Mouse (Mus musculus) neural tube, embryonic 12.5 days (tissue): ENCODE results near the gene Csad. TPM values are rescaled to one million over a fixed set of nuclear protein-coding genes. Genes with fewer than 3 reads are reported as not detected.
"Not testable (repeated sequence)": the region's sequence is repeated elsewhere in the genome, so short reads cannot be mapped to it uniquely, and the experiment has no call there.

ENCODE experiments used
- ATAC-seq: fragments of 200-750 bp; cut with Nextera tagmentation; 2 replicates; pipeline ENCODE4 v1.8.0; 2017; ENCODE audit warnings: low read depth, mild to moderate bottlenecking, moderate TSS enrichment, moderate library complexity; ENCODE audit not compliant: low FRiP score
- H3K27ac ChIP-seq: fragments of 300-500 bp; sonication (generic); 2 replicates; pipeline ENCODE4 v1.5.1; 2016
- H3K27me3 ChIP-seq: fragments of 300-500 bp; sonication (generic); replicated peaks from 2 replicates; pipeline ENCODE4 v1.6.1; 2016; ENCODE audit warnings: mild to moderate bottlenecking
- H3K36me3 ChIP-seq: fragments of 300-500 bp; sonication (generic); 2 replicates; pipeline ENCODE4 v1.6.1; 2016; ENCODE audit warnings: mild to moderate bottlenecking
- H3K4me1 ChIP-seq: fragments of 300-500 bp; sonication (generic); 2 replicates; pipeline ENCODE4 v1.6.1; 2016
- H3K4me2 ChIP-seq: fragments of 300-500 bp; sonication (generic); replicated peaks from 2 replicates; pipeline ENCODE4 v1.6.1; 2016; ENCODE audit warnings: mild to moderate bottlenecking
- H3K4me3 ChIP-seq: fragments of 300-500 bp; sonication (generic); 2 replicates; pipeline ENCODE4 v1.5.1; 2016
- H3K9ac ChIP-seq: fragments of 300-500 bp; sonication (generic); 2 replicates; pipeline ENCODE4 v1.6.1; 2016; ENCODE audit warnings: mild to moderate bottlenecking
- H3K9me3 ChIP-seq: fragments of 300-500 bp; sonication (generic); 2 replicates; pipeline ENCODE4 v1.6.1; 2016; ENCODE audit warnings: mild to moderate bottlenecking
- WGBS: fragments of 180-500 bp; shearing (Covaris S2); methylation state at CpG from one replicate; pipeline ENCODE4 v1.1.7; 2016; 5-methylcytosine and 5-hydroxymethylcytosine counted together
- polyA plus RNA-seq: library from polyadenylated mRNA; unstranded; fragments of >200 nt; fragmentation: Nextera tagmentation; extraction: Ambion mirVana; gene quantifications from 2 replicates; pipeline ENCODE4 v1.2.1, GENCODE M21; 2016

Gene Csad
- polyA plus RNA-seq, 1 experiment from 2014 or later, result 46.7 TPM

- ATAC-seq, result no peak
- H3K36me3 ChIP-seq, result 0 out of 2 replicates have a peak, but pooled peaks cover 4% of the 10 kb centered on the region
- H3K4me1 ChIP-seq, result no peaks in the 10 kb centered on the region; the same call in 1 of the 2 replicates
- WGBS, result 59% methylated on average over 6 of the region's 6 CpGs
- H3K27ac ChIP-seq, result no peak within 1 kb of the TSS
- no peak within 1 kb of the TSS for H3K9ac ChIP-seq
- H3K4me2 ChIP-seq, result no peak within 1 kb of the TSS
- H3K27me3 ChIP-seq, result no peaks in the 10 kb centered on the region
- no peaks in the 10 kb centered on the region for H3K9me3 ChIP-seq
- no peak within 1 kb of the TSS for H3K4me3 ChIP-seq
Observed at GRCm38 (mm10) chr15:102231748-102232147, 27.2 kb upstream of the Csad start, which contains the start of gene Itgb7. Itgb7 (minus strand) TSS chr15:102231944.

GRCm38 (mm10) chr15:102230408-102231321 is 26.1 kb upstream of the Csad start:
- Histone ChIP-seq H3K27me3 (no peaks in the 10 kb centered on the region), H3K9ac (no peak overlapping the region), H3K9me3 (no peaks in the 10 kb centered on the region), H3K27ac (no peak overlapping the region), H3K36me3 (0 out of 2 replicates have a peak, but pooled peaks cover 4% of the 10 kb centered on the region), H3K4me2 (no peak overlapping the region), H3K4me3 (no peak overlapping the region), H3K4me1 (no peaks in the 10 kb centered on the region; the same call in 1 of the 2 replicates)
- WGBS, result 85% methylated on average over 17 of the region's 17 CpGs
- ATAC-seq, result no peak

GRCm38 (mm10) chr15:102225619-102226018 is 21.1 kb upstream of the Csad start:
- Histone ChIP-seq H3K4me1 (peaks cover 12% of the 10 kb centered on the region), H3K27me3 (peaks cover 23% of the 10 kb centered on the region)
- H3K36me3 ChIP-seq, H3K9me3 ChIP-seq, H3K9ac ChIP-seq, ATAC-seq, H3K4me3 ChIP-seq, H3K4me2 ChIP-seq, H3K27ac ChIP-seq: not testable (repeated sequence)
- 81% methylated on average over 6 of the region's 6 CpGs for WGBS

GRCm38 (mm10) chr15:102224992-102225617 is 20.6 kb upstream of the Csad start:
- H3K27ac ChIP-seq, result no peak overlapping the region
- peaks cover 12% of the 10 kb centered on the region for H3K4me1 ChIP-seq
- H3K9ac ChIP-seq, result no peak overlapping the region
- no peak; the same call in 1 of the 2 replicates for ATAC-seq
- H3K4me3 ChIP-seq, result peak overlapping the region; percentile 37; the same call in 1 of the 2 replicates
- H3K36me3 ChIP-seq, result no peaks in the 10 kb centered on the region
- 23% methylated on average over 20 of the region's 21 CpGs for WGBS
- no peaks in the 10 kb centered on the region for H3K9me3 ChIP-seq
- H3K4me2 ChIP-seq, result peak overlapping the region; percentile 77
- peaks cover 23% of the 10 kb centered on the region for H3K27me3 ChIP-seq

- ATAC-seq, result peak; percentile 82
- H3K36me3 ChIP-seq, result no peaks in the 10 kb centered on the region
- peaks cover 12% of the 10 kb centered on the region for H3K4me1 ChIP-seq
- 3% methylated on average over 43 of the region's 43 CpGs for WGBS
- H3K4me3 ChIP-seq, result peak overlapping the region; percentile 37
- H3K4me2 ChIP-seq, result peak overlapping the region; percentile 77
- no peaks in the 10 kb centered on the region for H3K9me3 ChIP-seq
- H3K9ac ChIP-seq, result peak overlapping the region; percentile 40; the same call in 1 of the 2 replicates
- H3K27ac ChIP-seq, result no peak overlapping the region
- peaks cover 23% of the 10 kb centered on the region for H3K27me3 ChIP-seq
Observed at GRCm38 (mm10) chr15:102224186-102224991, 19.9 kb upstream of the Csad start.

GRCm38 (mm10) chr15:102222386-102222785 is 17.9 kb upstream of the Csad start:
- no peak overlapping the region for H3K9ac ChIP-seq

GRCm38 (mm10) chr15:102217325-102217724 is 12.8 kb upstream of the Csad start:
- WGBS, result 90% methylated on average over 7 of the region's 7 CpGs
- no peaks in the 10 kb centered on the region for H3K9me3 ChIP-seq

More at GRCm38 (mm10) chr15:102222386-102222785, 17.9 kb upstream of the Csad start:
- no peak for ATAC-seq
- Histone ChIP-seq H3K9me3 (no peaks in the 10 kb centered on the region), H3K27me3 (peaks cover 23% of the 10 kb centered on the region), H3K4me3 (no peak overlapping the region), H3K36me3 (peaks cover 4% of the 10 kb centered on the region; the same call in 1 of the 2 replicates), H3K4me1 (peaks cover 12% of the 10 kb centered on the region), H3K27ac (no peak overlapping the region), H3K4me2 (no peak overlapping the region)
- WGBS, result 63% methylated on average over 10 of the region's 10 CpGs

GRCm38 (mm10) chr15:102216459-102217228 is 12.1 kb upstream of the Csad start:
- H3K4me1 ChIP-seq, result no peaks in the 10 kb centered on the region
- no peak overlapping the region for H3K27ac ChIP-seq
- H3K27me3 ChIP-seq, result no peaks in the 10 kb centered on the region
- 85% methylated on average over 16 of the region's 16 CpGs for WGBS
- peaks cover 57% of the 10 kb centered on the region for H3K36me3 ChIP-seq
- H3K4me2 ChIP-seq, result no peak overlapping the region
- no peaks in the 10 kb centered on the region for H3K9me3 ChIP-seq
- no peak overlapping the region for H3K9ac ChIP-seq
- ATAC-seq, result no peak
- no peak overlapping the region for H3K4me3 ChIP-seq

More at GRCm38 (mm10) chr15:102217325-102217724, 12.8 kb upstream of the Csad start:
- no peak overlapping the region for H3K4me2 ChIP-seq
- no peak overlapping the region for H3K4me3 ChIP-seq
- no peak overlapping the region for H3K27ac ChIP-seq
- peaks cover 50% of the 10 kb centered on the region for H3K36me3 ChIP-seq
- H3K27me3 ChIP-seq, result no peaks in the 10 kb centered on the region; the same call in 1 of the 2 replicates
- no peaks in the 10 kb centered on the region for H3K4me1 ChIP-seq
- no peak overlapping the region for H3K9ac ChIP-seq
- no peak for ATAC-seq

- no peak overlapping the region for H3K4me2 ChIP-seq
- ATAC-seq, result no peak
- peaks cover 63% of the 10 kb centered on the region for H3K36me3 ChIP-seq
- H3K9me3 ChIP-seq, result no peaks in the 10 kb centered on the region
- 75% methylated on average over 6 of the region's 6 CpGs for WGBS
- no peak overlapping the region for H3K4me3 ChIP-seq
- H3K9ac ChIP-seq, result no peak overlapping the region
- no peaks in the 10 kb centered on the region for H3K4me1 ChIP-seq
- H3K27me3 ChIP-seq, result no peaks in the 10 kb centered on the region
- H3K27ac ChIP-seq, result no peak overlapping the region
Observed at GRCm38 (mm10) chr15:102215624-102216023, 11.1 kb upstream of the Csad start.

- no peak overlapping the region for H3K4me3 ChIP-seq
- H3K4me1 ChIP-seq, result no peaks in the 10 kb centered on the region
- no peaks in the 10 kb centered on the region for H3K27me3 ChIP-seq
- H3K9me3 ChIP-seq, result no peaks in the 10 kb centered on the region
- peaks cover 78% of the 10 kb centered on the region for H3K36me3 ChIP-seq
- no peak overlapping the region for H3K4me2 ChIP-seq
- 34% methylated on average over 2 of the region's 2 CpGs for WGBS
- no peak for ATAC-seq
- no peak overlapping the region for H3K27ac ChIP-seq
- H3K9ac ChIP-seq, result no peak overlapping the region
Observed at GRCm38 (mm10) chr15:102214132-102214531, 9.6 kb upstream of the Csad start.

GRCm38 (mm10) chr15:102211895-102212294 is 7.4 kb upstream of the Csad start:
- no peaks in the 10 kb centered on the region for H3K27me3 ChIP-seq
- no peak overlapping the region for H3K4me2 ChIP-seq
- no peak overlapping the region for H3K4me3 ChIP-seq
- H3K36me3 ChIP-seq, result peaks cover 91% of the 10 kb centered on the region
- no peak overlapping the region for H3K9ac ChIP-seq
- no peaks in the 10 kb centered on the region for H3K9me3 ChIP-seq
- WGBS, result 85% methylated on average over 6 of the region's 6 CpGs
- no peak overlapping the region for H3K27ac ChIP-seq
- peaks cover 11% of the 10 kb centered on the region; the same call in 1 of the 2 replicates for H3K4me1 ChIP-seq
- ATAC-seq, result no peak
